Mouse (Mus musculus): ENCODE results near the gene Entpd4b.
"Not testable (repeated sequence)": the region's sequence is repeated elsewhere in the genome, so short reads cannot be mapped to it uniquely, and the experiment has no call there.

DNA sequence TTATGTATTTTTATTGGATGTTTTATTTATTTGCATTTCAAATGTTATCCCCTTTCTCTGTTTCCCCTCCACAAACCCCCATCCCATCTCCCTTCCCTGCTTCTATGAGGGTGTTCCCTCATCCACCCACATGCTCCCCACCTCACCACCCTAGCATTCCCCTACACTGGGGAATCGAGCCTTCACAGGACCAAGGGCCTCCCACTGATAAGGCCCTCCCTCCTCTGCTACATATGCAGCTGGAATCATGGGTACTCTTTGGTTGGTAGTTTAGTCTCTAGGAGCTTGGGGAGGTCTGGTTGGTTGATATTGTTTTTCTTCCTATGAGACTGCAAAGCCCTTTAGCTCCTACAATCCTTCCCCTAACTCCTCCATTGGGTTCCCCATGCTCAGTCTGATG, 29.0 kb upstream of the Entpd4b start:
- TF ChIP-seq POLR2A (IDR thresholded peaks at IDR 0.05; ENCODE audit: extremely low read depth, insufficient read depth, low read length); CTCF (IDR thresholded peaks at IDR 0.05; ENCODE audit: low read depth, low read length): not testable (repeated sequence)
